Mouse (Mus musculus) stomach, postnatal 0 days (tissue): Measurements from ENCODE around the gene Mcmbp.

Source experiments
- CTCF ChIP-seq: IDR thresholded peaks from 2 replicates; pipeline ENCODE4 v1.5.1; 2016; ENCODE audit warnings: antibody characterized with exemption, low read depth, mild to moderate bottlenecking, moderate library complexity
- EP300 ChIP-seq: optimal IDR thresholded peaks from 2 replicates; pipeline ENCODE3; 2016; ENCODE audit warnings: antibody characterized with exemption

GRCm38 (mm10) chr7:128781846-128782245 lies 41.6 kb upstream of the Mcmbp start:
- TF ChIP-seq EP300, result no peak
- no peak for TF ChIP-seq CTCF
